Mouse (Mus musculus) right cerebral cortex, postnatal 36 days (tissue): ENCODE results near the gene E2f6.

Experiments
- DNase-seq, 2 experiments: peaks; one replicate each; pipeline ENCODE4 v3.0.0; 2022; ENCODE audit warnings: low spot score in 2 of 2, mixed read lengths in 1 of 2

Gene E2f6

GRCm38 (mm10) chr12:16847204-16847792, 36.5 kb downstream of the E2f6 start:
- DNase-seq, result no peak

DNA sequence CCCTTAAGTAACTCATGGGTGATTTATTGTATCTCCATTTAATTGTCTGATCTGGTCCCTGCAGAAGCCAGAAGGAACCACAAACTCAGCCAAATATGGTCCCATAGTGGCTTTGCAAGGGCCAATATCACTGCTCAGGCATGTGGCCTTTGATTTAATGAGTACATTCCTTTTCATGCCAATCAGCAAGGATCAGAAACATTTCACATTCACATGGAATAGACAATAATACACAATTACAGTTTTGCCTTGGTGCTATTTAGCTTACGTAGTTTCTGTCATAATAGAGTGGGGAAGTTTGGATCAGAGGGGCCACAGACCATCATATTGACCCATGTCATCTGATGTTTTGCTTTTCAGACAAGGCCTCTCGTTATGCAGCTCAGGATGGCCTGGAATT, 37.7 kb downstream of the E2f6 start:
- DNase-seq, result no peak

DNA sequence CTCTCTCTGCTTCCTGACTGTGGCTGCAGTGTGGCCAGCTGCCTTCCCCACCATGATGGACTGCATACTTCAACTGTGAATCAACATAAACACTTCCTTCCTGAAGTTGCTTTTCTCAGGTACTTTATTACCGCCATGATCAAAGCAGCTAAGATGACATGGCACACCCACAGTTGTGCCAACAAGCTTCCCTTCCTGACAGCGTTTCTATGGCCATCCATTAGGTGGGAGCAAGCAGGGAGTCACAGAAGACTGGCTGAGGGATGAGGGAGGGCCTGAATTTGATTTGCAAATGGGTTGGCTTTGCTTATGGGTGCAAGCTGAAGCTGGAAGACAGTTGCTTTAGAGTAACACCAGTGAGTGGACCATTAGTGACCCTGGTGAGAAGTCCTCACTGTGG, 39.1 kb downstream of the E2f6 start:
- no peak for DNase-seq

DNA sequence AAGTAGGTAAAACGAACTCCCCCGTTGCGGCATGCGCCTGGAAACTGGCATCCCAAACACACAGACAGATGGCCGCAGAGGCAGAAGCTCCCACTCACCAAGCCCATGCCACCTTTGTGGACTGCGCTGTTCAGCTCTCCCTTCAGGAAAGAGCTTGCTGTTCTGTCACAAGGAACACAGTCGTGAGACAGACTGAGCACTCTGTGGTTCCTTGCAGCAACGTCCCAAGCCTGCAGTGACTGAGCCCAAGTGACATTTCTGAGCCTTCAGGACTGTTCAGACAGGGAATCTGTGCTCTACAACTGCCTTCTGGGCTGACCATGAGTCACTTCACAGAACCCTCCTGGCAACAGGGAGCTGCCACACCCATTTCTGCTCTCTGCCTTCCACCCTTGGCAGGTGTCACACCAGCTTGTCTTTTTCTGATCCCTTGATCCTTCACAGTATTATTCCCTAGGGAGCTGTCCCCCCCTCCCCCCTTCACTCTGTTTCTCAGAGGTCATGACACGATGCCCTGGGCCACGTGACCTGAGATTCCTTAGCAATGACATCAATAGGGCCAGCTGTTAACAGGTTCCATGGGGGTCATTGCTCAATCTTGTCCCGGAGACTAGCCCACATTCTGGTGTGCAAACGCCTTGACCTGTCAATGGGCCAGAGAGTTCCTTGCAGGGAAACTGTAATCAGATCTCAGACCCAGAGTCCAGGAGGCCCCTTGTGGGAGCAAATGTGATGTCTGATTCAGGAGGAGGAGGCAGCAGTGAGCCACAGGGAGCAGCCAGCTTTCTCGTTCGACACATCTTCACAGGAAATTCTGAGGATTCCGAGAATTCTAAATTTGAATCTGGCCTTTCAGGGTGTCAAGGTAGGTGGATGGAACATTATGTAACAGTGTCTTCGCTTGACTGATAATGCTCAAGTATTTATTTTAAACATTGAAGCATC, 39.9 kb downstream of the E2f6 start:
- DNase-seq, result peak; percentile 62 to 73

GRCm38 (mm10) chr12:16853431-16854165, 42.8 kb downstream of the E2f6 start:
- peak; percentile 24 to 63 for DNase-seq

- DNase-seq, result peak; percentile 68 to 85
Measured at GRCm38 (mm10) chr12:16855632-16856305, 45.0 kb downstream of the E2f6 start.

- no peak for DNase-seq
Measured at GRCm38 (mm10) chr12:16856306-16856679, 45.5 kb downstream of the E2f6 start.

GRCm38 (mm10) chr12:16858081-16858480, 47.3 kb downstream of the E2f6 start:
- DNase-seq, result no peak

DNA sequence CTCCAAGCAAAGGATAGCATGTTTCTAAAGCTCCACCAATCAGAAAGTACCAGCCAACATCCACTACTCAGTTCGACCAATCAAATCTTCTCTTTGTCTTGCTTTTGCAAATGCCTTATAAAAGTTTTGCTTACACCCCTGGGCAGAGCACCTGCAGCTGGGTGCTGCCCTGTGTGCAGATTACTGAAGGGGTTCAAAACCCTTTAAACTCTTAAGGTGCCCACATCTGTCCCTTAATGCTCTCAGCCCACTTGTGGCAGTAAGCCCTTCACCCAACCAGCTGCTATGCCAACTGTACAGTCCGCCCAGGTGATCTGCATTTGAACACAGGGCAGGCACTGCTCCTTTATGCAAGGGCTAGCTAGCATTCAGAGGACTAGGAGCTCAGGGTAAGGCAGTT, 49.0 kb downstream of the E2f6 start:
- DNase-seq, result no peak

GRCm38 (mm10) chr12:16860533-16860932, 49.8 kb downstream of the E2f6 start:
- DNase-seq, result no peak

DNA sequence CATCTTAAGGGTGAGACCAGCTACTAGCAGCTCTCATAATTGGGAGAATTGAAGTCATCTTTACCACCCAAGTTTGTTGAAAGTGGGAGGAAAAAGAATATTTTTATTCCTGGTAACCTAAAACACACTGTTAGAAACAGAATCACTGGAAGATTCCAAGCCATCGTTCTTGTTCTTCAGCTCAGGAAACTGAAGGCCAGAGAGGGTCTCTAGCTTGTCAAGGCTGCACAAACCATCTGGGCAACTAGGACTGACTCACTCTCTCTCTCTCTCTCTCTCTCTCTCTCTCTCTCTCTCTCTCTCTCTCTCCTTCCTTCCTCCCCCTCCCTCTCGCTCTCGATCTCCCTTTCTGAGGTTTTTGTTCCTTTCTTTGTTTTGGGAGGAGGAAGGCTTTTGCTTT, 50.2 kb downstream of the E2f6 start:
- DNase-seq, result no peak

DNA sequence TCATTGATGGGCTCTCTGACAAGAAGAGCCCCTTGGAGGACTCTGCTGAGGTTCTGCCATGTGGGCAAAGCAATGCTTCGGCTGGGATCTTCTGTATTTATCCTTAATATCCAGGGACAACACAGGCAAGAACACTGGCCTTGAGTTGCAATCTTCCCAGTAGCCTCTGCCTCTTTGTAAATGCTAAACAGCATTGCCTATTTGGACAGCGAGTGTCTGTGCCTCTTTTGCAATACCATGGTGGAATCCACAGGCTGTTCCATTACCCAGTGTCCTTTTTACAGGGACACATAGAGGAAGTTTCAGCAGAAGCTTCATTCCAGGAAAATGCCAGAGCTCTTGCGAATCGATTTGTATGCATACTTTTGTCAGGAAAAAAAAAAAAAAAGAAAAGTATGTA, 53.7 kb downstream of the E2f6 start:
- DNase-seq, result no peak

DNA sequence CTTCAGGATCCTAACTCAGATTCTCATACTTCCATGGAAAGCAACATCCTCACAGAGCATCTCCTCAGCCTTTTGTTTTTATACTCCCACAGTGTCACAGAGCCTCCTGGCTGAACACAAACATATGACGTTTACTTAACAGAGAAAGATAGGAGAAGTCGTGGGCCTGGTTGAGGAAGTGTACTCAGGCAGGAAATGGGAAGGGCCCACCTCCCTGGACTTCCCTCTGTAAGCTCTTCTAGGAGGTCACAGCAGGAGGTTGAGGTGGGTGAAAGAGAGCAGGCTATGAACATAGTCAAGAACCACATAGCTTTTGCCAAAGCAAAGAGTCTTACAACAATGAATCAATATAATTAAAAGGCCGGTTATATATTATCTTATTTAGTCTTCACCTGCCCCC, 55.1 kb downstream of the E2f6 start:
- DNase-seq, result no peak

GRCm38 (mm10) chr12:16866460-16866859, 55.7 kb downstream of the E2f6 start:
- DNase-seq, result no peak

DNA sequence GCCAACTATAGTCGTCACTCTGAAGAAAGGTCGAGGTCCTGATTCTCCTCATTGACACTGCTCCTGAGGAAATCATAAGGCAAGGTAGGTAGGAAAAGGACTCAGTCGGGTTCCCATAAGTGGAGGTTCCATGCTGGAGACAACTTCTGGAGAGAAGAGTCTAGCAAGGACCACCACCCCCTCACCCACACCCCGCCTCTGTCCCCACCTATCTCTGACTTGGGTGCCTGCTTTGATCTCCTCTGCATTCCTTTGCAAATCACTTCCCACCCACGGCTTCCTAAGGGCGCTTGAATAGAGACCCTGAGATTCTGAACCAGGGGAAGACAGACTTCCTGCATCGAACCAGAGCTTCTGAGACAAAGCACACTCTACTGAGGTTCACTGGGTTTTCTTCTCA, 56.5 kb downstream of the E2f6 start:
- no peak for DNase-seq

GRCm38 (mm10) chr12:16868618-16869017, 57.9 kb downstream of the E2f6 start:
- DNase-seq, result no peak

GRCm38 (mm10) chr12:16869091-16869778, 58.5 kb downstream of the E2f6 start:
- no peak for DNase-seq

DNA sequence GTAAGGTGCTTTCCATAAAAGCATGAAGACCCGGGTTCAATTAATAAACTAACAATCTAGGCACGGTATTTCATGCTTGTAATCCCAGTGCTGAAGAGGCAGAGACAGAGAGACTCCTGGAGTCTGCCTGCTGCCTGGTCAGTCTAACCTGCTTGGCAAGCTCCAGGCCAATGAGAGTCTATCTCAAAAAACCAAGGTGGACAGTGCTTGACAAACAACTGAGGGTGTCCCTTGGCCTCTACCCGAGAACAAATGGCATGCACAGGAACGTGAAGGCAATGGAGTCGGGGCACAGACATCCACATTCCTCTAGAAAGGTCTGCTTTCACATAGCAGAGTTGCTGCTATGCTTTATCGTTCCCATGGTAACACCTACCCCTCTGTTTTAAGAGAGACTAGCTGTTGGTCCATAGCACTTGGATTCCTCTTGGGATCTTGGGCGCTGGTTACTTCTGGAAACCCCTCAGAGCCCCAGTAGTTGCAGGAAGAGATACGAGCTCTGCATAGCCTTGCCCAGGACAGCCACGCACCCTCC, 59.2 kb downstream of the E2f6 start:
- DNase-seq, result no peak

DNA sequence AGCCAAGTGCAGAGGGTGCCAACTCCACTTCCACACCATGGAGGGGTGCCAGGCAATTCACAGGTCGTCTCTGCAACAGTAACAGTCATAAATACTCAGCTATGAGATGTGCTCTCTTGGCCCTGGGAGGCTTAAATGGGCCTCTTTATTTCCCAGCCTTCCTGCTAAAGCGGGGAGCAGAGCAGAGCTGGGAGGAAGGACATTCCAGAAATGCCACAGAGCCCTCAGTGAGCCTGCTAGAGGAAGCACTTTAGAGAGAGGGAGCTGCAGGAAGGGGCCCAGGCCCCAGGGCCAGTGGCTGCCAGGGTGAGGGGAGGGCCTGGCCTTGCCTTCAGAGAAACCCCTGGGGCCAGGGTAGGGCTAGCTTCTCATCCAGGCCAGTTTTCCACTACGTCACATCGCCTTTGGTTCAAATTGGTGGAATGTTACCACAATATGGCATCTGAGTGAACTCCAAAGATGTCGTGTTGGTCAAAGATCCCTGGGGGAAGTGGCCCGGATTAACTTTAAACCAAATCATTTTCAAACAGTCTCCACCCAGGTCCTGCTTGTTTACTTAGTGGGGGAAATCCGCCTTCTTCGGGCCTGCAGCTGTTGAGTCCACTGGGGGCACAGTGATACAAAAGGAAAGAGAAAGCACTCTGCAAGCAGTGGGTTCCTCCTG, 59.8 kb downstream of the E2f6 start:
- DNase-seq, result no peak

DNA sequence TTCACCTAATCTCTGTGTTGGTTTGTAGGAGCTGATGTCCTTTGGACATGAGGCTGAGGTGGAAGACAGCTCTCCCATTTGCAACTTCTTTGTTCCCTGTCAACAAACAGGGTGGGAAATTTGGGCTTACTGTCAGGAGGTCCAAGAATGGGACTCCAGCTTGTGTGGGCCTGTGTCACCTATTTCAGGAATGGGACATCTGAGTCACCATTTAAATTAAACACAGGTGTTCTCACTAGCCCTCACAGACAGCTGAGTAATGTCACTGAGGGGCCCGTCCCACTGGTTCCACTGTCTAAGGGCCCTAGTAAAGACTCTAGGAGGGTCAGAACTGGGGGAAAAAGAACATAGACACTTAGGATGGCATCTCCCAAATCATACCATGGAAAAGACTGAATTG, 61.2 kb downstream of the E2f6 start:
- DNase-seq, result no peak
